Mouse (Mus musculus) spleen, adult 2 months (tissue): ENCODE data around the gene Mesd.

Source experiments
- CTCF ChIP-seq: fragments of 200-500 bp; IDR thresholded peaks from 2 replicates; pipeline ENCODE4 v1.5.1; 2011; ENCODE audit warnings: mild to moderate bottlenecking, inconsistent platforms; ENCODE audit not compliant: insufficient read depth, insufficient read length, insufficient replicate concordance; ENCODE audit errors: extremely low read depth
- POLR2A ChIP-seq: fragments of 200-500 bp; IDR thresholded peaks from 2 replicates; pipeline ENCODE4 v1.6.1; 2011; ENCODE audit warnings: low read depth, low read length, inconsistent platforms

DNA sequence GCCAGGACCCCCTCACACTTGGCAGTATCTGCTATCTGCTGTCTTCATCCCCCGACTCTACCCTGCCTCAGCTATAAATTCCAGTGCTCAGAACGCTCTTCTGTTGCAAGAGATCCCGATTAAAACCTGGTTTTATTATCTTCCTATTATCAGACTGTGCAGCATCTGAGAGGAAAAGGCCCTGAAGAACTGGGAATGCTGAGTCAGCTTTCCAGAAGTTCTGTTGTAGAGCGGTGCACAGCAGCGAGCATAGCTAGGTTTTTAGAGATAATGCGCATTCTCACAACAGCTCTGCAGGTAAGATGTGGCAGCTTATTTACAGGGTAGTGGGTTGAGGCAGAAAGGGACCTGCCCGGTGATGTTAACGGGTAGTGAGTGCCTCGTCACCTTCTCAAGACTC lies 29.7 kb downstream of the Mesd start:
- no peak for TF ChIP-seq POLR2A
- no peak for TF ChIP-seq CTCF
